Mouse (Mus musculus): ENCODE measurements around the gene Ang2. TPM values are rescaled to one million over a fixed set of nuclear protein-coding genes. Genes with fewer than 3 reads are reported as not detected.

Ang2 gene
- polyA plus RNA-seq, 1 experiment, result not detected

DNA sequence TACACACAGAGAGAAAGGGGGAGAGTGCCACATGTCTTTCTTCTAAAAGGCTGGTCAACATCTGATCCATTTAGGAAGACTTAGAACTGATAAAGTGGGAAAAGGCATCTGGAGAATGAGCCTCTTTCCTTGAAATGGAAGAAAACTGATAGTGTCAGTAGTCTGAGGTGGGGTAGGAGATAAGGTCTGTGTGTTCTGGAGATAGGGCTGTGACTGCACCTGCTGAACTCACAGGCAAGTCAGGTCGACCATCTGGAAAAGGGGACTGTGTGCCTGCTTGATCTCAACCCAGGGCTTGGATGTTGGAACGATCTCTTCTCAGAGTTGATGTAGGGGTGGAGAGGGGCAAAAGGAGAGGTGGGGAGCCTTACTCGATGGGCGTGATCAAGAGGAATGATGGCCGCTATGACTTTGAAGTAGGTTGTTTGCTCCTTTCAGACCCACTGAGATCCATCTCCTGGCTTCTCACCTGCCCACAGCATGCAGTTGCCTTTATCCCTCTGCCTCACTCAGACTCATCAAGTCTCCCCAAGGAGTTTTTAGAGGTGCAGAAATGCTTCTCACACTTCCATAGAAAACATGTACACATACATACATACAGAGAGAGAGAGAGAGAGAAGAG is 46.6 kb downstream of the Ang2 start:
- H3K4me3 ChIP-seq (ENCODE audit: insufficient read depth, low read length), result no peak overlapping the region
- H3K4me1 ChIP-seq (ENCODE audit: control insufficient read depth, insufficient read depth, low read length), result no peaks in the 10 kb centered on the region
- TF ChIP-seq POLR2A (IDR thresholded peaks at IDR 0.05; ENCODE audit: low read depth, low read length) (no peak), CTCF (IDR thresholded peaks at IDR 0.05; ENCODE audit: borderline replicate concordance, insufficient read depth, low read length) (no peak)
- no peak overlapping the region for H3K27ac ChIP-seq (ENCODE audit: insufficient read depth, low read length)

DNA sequence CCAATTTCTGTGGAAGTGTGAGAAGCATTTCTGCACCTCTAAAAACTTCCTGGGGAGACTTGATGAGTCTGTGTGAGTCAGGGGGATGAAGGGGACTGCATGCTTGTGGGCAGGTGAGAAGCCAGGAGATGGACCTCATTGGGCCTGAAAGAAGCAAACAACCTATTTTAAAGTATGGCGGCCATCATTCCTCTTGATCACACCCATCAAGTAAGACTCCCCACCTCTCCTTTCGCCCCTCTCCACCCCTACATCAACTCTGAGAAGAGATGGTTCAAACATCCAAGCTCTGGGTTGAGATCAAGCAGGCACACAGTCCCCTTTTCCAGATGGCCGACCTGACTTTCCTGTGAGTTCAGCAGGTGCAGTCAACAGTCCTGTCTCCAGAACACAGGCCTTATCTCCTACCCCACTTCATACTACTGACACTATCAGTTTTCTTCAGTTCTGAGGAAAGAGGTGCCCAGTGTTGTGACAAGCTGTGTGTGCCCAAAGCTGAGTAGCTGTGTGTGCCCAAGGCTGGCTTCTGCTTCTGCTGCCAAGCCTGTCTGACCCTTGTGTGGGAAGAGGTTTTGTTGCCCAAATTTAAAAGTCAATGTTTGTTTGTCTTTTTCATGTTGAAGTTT is 48.6 kb downstream of the Ang2 start:
- Histone ChIP-seq H3K4me3 (ENCODE audit: insufficient read depth, low read length) (no peak overlapping the region), H3K27ac (ENCODE audit: insufficient read depth, low read length) (no peak overlapping the region), H3K4me1 (ENCODE audit: control insufficient read depth, insufficient read depth, low read length) (no peaks in the 10 kb centered on the region)
- no peak for TF ChIP-seq CTCF (IDR thresholded peaks at IDR 0.05; ENCODE audit: borderline replicate concordance, insufficient read depth, low read length)
- no peak for TF ChIP-seq POLR2A (IDR thresholded peaks at IDR 0.05; ENCODE audit: low read depth, low read length)

DNA sequence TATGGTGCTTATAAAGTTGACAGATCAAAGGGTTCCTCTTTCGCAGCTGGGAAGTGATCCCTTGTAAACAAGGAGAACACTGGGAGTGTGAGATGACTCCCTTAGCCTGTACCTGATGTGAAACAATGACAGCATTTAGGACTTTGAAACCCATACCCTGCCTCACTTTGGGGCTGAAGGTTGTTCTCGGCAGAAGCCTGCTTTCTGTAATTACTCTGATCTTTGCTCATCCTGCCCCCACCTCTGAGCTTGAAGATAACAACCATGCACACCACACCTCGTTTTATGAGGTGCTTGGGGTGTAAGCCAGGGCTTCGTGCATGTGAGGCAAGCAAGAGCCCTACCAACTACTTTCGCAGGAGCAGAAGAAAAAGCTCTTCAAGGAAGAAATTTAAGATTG is 49.8 kb downstream of the Ang2 start:
- no peak overlapping the region for H3K27ac ChIP-seq (ENCODE audit: insufficient read depth, low read length)
- H3K4me1 ChIP-seq (ENCODE audit: control insufficient read depth, insufficient read depth, low read length), result no peaks in the 10 kb centered on the region
- no peak for TF ChIP-seq CTCF (IDR thresholded peaks at IDR 0.05; ENCODE audit: borderline replicate concordance, insufficient read depth, low read length)
- H3K4me3 ChIP-seq (ENCODE audit: insufficient read depth, low read length), result no peak overlapping the region

DNA sequence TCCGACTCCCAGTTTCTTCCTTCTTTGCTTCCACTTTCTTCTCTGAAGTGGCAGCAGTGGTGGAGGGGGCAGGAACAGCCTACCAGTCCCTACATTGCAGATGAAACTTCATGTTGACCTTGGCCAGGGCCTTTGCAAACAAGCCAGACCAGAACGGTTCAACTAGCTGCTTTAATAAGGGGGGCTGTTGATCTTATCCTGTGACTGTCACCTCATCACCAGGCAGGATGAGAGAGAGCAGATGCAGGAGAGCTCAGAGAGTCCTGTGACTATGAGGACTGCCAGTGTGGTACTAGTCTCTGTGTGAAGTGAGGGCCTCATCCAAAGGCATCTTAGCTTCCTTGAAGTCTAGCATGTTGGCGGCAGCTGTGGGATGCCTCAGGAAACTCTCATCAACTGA is 50.9 kb downstream of the Ang2 start:
- no peak for TF ChIP-seq CTCF (IDR thresholded peaks at IDR 0.05; ENCODE audit: borderline replicate concordance, insufficient read depth, low read length)
- TF ChIP-seq POLR2A (IDR thresholded peaks at IDR 0.05; ENCODE audit: low read depth, low read length), result no peak
- H3K4me3 ChIP-seq (ENCODE audit: insufficient read depth, low read length), result no peak overlapping the region

DNA sequence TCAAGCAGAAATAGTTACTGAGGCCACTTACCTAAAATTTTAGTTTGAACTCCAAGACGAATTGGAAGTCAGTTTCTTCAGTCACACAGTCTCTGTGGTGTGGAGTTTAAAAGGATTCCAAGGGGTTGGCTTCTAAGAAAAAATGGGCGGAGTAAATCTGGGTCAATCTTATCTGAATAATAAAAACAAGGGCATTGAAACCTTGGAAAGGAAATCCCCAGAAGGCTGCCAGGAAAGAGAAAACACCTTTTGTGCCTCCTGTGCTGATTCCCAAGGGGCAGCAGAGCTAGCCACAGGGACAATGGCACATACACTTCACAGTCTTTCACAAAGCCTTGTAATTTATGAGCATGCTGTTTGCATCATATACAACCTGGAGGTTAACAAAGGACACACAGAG is 52.3 kb downstream of the Ang2 start, which contains the start of gene Rnase1:
TSS of gene Rnase1 (minus strand) at position 101 of the 400 bp plus-strand sequence.
- no peak within 1 kb of the TSS for H3K27ac ChIP-seq (ENCODE audit: insufficient read depth, low read length)
- no peak for TF ChIP-seq POLR2A (IDR thresholded peaks at IDR 0.05; ENCODE audit: low read depth, low read length)
- no peak for TF ChIP-seq CTCF (IDR thresholded peaks at IDR 0.05; ENCODE audit: borderline replicate concordance, insufficient read depth, low read length)
- H3K4me1 ChIP-seq (ENCODE audit: control insufficient read depth, insufficient read depth, low read length), result no peaks in the 10 kb centered on the region

More for the DNA sequence above, 50.9 kb downstream of the Ang2 start:
- Histone ChIP-seq H3K4me1 (ENCODE audit: control insufficient read depth, insufficient read depth, low read length) (no peaks in the 10 kb centered on the region), H3K27ac (ENCODE audit: insufficient read depth, low read length) (no peak overlapping the region)

DNA sequence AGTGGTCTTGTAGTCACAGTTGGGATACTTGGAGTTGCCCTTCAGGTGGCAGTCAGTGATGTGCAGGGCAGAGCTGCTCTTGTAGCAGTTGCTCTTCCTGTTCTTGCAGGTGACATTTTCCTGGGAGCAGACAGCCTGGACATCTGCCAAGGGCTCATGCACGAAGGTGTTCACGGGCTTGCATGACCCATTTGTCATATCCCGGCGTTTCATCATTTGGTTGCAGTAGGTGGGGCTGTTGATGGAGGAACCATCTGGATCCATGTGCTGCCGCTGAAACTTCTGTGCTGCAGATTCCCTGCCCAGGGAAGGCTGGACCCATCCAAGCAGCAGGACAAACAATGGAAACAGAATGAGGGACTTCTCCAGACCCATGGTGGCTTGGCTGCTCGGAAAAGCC is 53.4 kb downstream of the Ang2 start:
- no peak for TF ChIP-seq POLR2A (IDR thresholded peaks at IDR 0.05; ENCODE audit: low read depth, low read length)
- no peak for TF ChIP-seq CTCF (IDR thresholded peaks at IDR 0.05; ENCODE audit: borderline replicate concordance, insufficient read depth, low read length)
- Histone ChIP-seq H3K4me1 (ENCODE audit: control insufficient read depth, insufficient read depth, low read length) (no peaks in the 10 kb centered on the region), H3K4me3 (ENCODE audit: insufficient read depth, low read length) (no peak overlapping the region), H3K27ac (ENCODE audit: insufficient read depth, low read length) (no peak overlapping the region)

More for the DNA sequence above, 52.3 kb downstream of the Ang2 start, which contains the start of gene Rnase1:
- no peak within 1 kb of the TSS for H3K4me3 ChIP-seq (ENCODE audit: insufficient read depth, low read length)

Other genes with a start within 250 kb of the Ang2 start
- 0.49 and 0.70 TPM in 2 replicates for gene Pnp2, start 243.2 kb downstream of the Ang2 start, polyA plus RNA-seq (2011; ENCODE audit: insufficient read length, low read depth, missing spikeins)
- gene Rnase10, start 191.4 kb downstream of the Ang2 start, polyA plus RNA-seq (2011; ENCODE audit: insufficient read length, low read depth, missing spikeins), result 0.68 and 0.87 TPM in 2 replicates
- gene Rnase9, start 157.3 kb downstream of the Ang2 start, polyA plus RNA-seq (2011; ENCODE audit: insufficient read length, low read depth, missing spikeins), result not detected in 2 replicates
- gene Rnase11, start 149.0 kb downstream of the Ang2 start, polyA plus RNA-seq (2011; ENCODE audit: insufficient read length, low read depth, missing spikeins), result not detected in 2 replicates
- not detected in 2 replicates for gene Rnase12, start 141.5 kb downstream of the Ang2 start, polyA plus RNA-seq (2011; ENCODE audit: insufficient read length, low read depth, missing spikeins)
- gene Olfr750, start 124.7 kb downstream of the Ang2 start, polyA plus RNA-seq (2011; ENCODE audit: insufficient read length, low read depth, missing spikeins), result not detected in 2 replicates
- 116 and 134 TPM in 2 replicates for gene Rnase4, start 108.1 kb downstream of the Ang2 start, polyA plus RNA-seq (2011; ENCODE audit: insufficient read length, low read depth, missing spikeins)
- 11.4 TPM in 2 replicates for gene Ang, start 108.0 kb downstream of the Ang2 start, polyA plus RNA-seq (2011; ENCODE audit: insufficient read length, low read depth, missing spikeins)
- gene Eddm3b, start 84.7 kb downstream of the Ang2 start, polyA plus RNA-seq (2011; ENCODE audit: insufficient read length, low read depth, missing spikeins), result not detected in 2 replicates
- not detected in 2 replicates for gene Rnase6, start 75.2 kb downstream of the Ang2 start, polyA plus RNA-seq (2011; ENCODE audit: insufficient read length, low read depth, missing spikeins)
- not detected in 2 replicates for gene Rnase1, start 52.4 kb downstream of the Ang2 start, polyA plus RNA-seq (2011; ENCODE audit: insufficient read length, low read depth, missing spikeins)
- gene Rnase2b, start 36.9 kb downstream of the Ang2 start, polyA plus RNA-seq (2011; ENCODE audit: insufficient read length, low read depth, missing spikeins), result not detected in 2 replicates
- gene Ear14, start 4.2 kb upstream of the Ang2 start, polyA plus RNA-seq (2011; ENCODE audit: insufficient read length, low read depth, missing spikeins), result not detected in 2 replicates
- gene Rnase2a, start 57.0 kb upstream of the Ang2 start, polyA plus RNA-seq (2011; ENCODE audit: insufficient read length, low read depth, missing spikeins), result not detected in 2 replicates
- not detected in 2 replicates for gene Gm7247, start 162.6 kb upstream of the Ang2 start, polyA plus RNA-seq (2011; ENCODE audit: insufficient read length, low read depth, missing spikeins)
- gene Vmn2r88, start 211.7 kb upstream of the Ang2 start, polyA plus RNA-seq (2011; ENCODE audit: insufficient read length, low read depth, missing spikeins), result not detected in 2 replicates

Data from embryonic fibroblast, embryonic 13.5 days (primary cell).